8 mouse cellular contexts compared by ENCODE assay signal in the genomic region with DNA sequence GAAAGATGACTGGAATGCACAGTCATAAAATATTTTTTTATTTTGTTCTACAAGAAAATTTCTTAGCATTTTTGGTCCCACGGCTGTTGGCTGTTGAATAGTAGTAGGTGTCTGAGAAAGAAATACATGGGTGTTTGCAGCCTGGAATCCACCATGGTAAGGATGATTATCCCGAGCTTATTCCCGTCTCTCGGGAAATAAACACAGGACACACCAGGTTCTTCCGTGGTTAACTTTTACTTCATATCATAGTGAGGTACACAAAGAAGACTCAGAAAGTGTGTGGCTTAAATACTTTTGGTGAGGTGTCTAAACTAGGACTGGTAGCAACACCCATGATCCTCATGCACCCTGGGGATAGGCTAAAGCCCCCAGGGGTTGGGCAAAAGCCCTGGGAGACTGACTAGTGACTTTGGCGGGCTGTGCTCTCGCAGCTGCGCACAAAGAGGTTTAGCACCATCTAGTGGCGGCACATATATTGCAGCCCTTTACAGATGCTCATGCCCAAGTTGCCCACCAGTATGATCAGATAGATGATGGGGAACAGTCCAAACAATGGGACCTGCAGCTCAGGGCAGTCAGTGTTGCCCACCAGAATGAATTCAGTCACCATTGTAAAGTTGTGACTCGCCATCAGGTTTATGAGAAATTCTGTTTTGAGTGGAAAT. TPM values are rescaled to one million over a fixed set of nuclear protein-coding genes. Genes with fewer than 3 reads are reported as not detected.
A peak's percentile ranks its signal among the peaks of the same experiment; 100 is the strongest.
DNase-seq lines count a peak whose midpoint lies in the region; ATAC-seq and TF ChIP-seq lines count a peak whose summit lies in the region.

No protein-coding gene starts in this region.

- peak; percentile 10 for DNase-seq in CD4-positive helper T cell, adult 2 months (ENCODE audit: low read depth, low spot score)
- peak; percentile 65 for DNase-seq in adrenal gland, postnatal 10 days
- peak; percentile 0 for DNase-seq in fibroblast of lung, adult 2 months (ENCODE audit: low read depth)
- peak; percentile 39 for DNase-seq in layer of hippocampus, adult 9-10 months (ENCODE audit: low spot score)
- DNase-seq in lung, postnatal 0 days (ENCODE audit: low spot score), result peak; percentile 9
- DNase-seq in retina, postnatal 7 days (ENCODE audit: low read depth, low spot score), result peak; percentile 2
- no peak for DNase-seq in adipocyte (ENCODE audit: low spot score)

- no peak for TF ChIP-seq EP300 in lung, postnatal 0 days (IDR thresholded peaks at IDR 0.05)

- H3K27ac ChIP-seq in lung, postnatal 0 days (ENCODE audit: low read length), result no peak overlapping the region

- H3K9me3 ChIP-seq in lung, postnatal 0 days (ENCODE audit: low read length), result no peaks in the 10 kb centered on the region

- WGBS in lung, postnatal 0 days, result 26% methylated on average over 10 of the region's 10 CpGs

- H3K4me3 ChIP-seq in lung, postnatal 0 days (ENCODE audit: low read depth, low read length), result no peak overlapping the region

- no peak overlapping the region for H3K9ac ChIP-seq in lung, postnatal 0 days (replicated peaks; ENCODE audit: low read depth)

- H3K4me1 ChIP-seq in lung, postnatal 0 days (ENCODE audit: insufficient read depth, low read depth, low read length), result no peaks in the 10 kb centered on the region

- no peaks in the 10 kb centered on the region for H3K27me3 ChIP-seq in lung, postnatal 0 days (replicated peaks; ENCODE audit: insufficient read depth, low read length)

- peak; percentile 32 to 58; a peak in 2 of 4 replicates for ATAC-seq in hematopoietic stem cell, adult 5-6 weeks (replicated peaks in 1 of 2; ENCODE audit: insufficient read depth in 1 of 2, low FRiP score in 2 of 2, low TSS enrichment in 1 of 2, low read depth in 1 of 2, poor library complexity in 2 of 2, severe bottlenecking in 2 of 2)
- ATAC-seq in lung, postnatal 0 days, result no peak

- TF ChIP-seq CTCF in lung, postnatal 0 days (IDR thresholded peaks at IDR 0.05), result peak; percentile 73

- H3K4me2 ChIP-seq in lung, postnatal 0 days (replicated peaks; ENCODE audit: low read depth, low read length), result no peak overlapping the region

- H3K36me3 ChIP-seq in lung, postnatal 0 days (ENCODE audit: insufficient read depth, low read length), result no peaks in the 10 kb centered on the region

RNA-seq across cellular contexts. Expression of a gene that starts 8.5 kb away (rescaled TPM):
- not detected for total RNA-seq in adrenal gland, postnatal 10 days (2021)
- total RNA-seq in hematopoietic stem cell, adult 5-6 weeks (2017), result not detected in 2 replicates
- not detected in 2 replicates for polyA plus RNA-seq in lung, postnatal 0 days (2015; fragmentation: Nextera tagmentation; extraction: Ambion mirVana)

RNA-seq across cellular contexts. Expression of a gene that starts 14.2 kb away (rescaled TPM):
- not detected for total RNA-seq in adrenal gland, postnatal 10 days (2021)
- not detected in 2 replicates for total RNA-seq in hematopoietic stem cell, adult 5-6 weeks (2017)
- not detected in 2 replicates for polyA plus RNA-seq in lung, postnatal 0 days (2015; fragmentation: Nextera tagmentation; extraction: Ambion mirVana)

RNA-seq across cellular contexts. Expression of a gene that starts 22.6 kb away (rescaled TPM):
- not detected for total RNA-seq in adrenal gland, postnatal 10 days (2021)
- total RNA-seq in hematopoietic stem cell, adult 5-6 weeks (2017), result not detected in 2 replicates
- not detected in 2 replicates for polyA plus RNA-seq in lung, postnatal 0 days (2015; fragmentation: Nextera tagmentation; extraction: Ambion mirVana)

RNA-seq across cellular contexts. Expression of a gene that starts 38.0 kb away (rescaled TPM):
- total RNA-seq in adrenal gland, postnatal 10 days (2021), result not detected
- total RNA-seq in hematopoietic stem cell, adult 5-6 weeks (2017), result not detected in 2 replicates
- not detected in 2 replicates for polyA plus RNA-seq in lung, postnatal 0 days (2015; fragmentation: Nextera tagmentation; extraction: Ambion mirVana)

RNA-seq across cellular contexts. Expression of a gene that starts 43.7 kb away (rescaled TPM):
- not detected for total RNA-seq in adrenal gland, postnatal 10 days (2021)
- total RNA-seq in hematopoietic stem cell, adult 5-6 weeks (2017), result not detected in 2 replicates
- not detected in 2 replicates for polyA plus RNA-seq in lung, postnatal 0 days (2015; fragmentation: Nextera tagmentation; extraction: Ambion mirVana)
